Mouse (Mus musculus) frontal cortex, postnatal 36 days (tissue): Measurements from ENCODE around the gene Alk.

Experiments
- DNase-seq, 2 experiments: peaks; one replicate each; pipeline ENCODE4 v3.0.0; 2022; ENCODE audit warnings: low spot score in 2 of 2

Gene Alk

GRCm38 (mm10) chr17:72401349-72401748 is 203.1 kb downstream of the Alk start:
- no peak for DNase-seq

- DNase-seq, result no peak
Observed at GRCm38 (mm10) chr17:72399331-72400059, 204.9 kb downstream of the Alk start.

DNA sequence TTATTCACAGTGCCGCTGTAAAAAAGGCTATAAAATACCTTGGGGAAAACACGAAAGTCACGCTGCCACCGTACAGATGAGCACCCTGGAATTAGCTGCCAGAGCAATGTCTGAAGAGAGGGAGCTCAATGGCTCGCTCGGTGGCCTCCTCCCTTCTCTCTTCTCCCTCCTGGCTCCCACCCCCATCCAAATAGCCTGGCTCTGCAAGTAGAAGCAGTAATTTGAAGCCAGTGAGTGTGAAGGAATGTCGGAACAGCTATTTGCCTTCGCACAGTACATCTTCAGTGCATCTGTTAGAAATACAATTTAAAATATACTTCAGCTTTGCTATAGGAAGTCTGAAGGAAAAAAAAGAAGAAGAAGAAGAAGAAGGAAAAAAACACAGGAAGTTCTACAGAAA is 208.5 kb downstream of the Alk start:
- no peak for DNase-seq

DNA sequence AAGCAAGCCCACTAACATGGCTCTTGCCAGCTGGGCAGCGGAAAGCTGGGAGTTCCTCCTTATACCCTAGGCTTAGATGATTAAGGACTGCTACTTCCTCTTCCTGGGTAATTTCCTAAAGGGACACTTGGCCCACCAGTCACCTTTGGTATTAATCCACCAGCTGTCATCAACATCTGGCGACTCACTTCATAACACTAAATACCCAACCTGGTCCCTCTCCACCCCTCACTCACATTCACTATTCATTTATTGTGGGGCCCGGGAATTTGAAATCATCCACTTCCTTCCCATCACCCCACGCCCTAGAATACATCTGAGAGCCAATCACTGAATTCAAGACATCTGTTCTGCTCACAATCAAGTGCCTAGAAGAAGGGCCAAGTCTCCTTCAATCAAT is 235.4 kb downstream of the Alk start:
- DNase-seq, result no peak

- DNase-seq, result no peak
Observed at GRCm38 (mm10) chr17:72362811-72363496, 241.5 kb downstream of the Alk start.

- DNase-seq, result no peak
Observed at GRCm38 (mm10) chr17:72361961-72362360, 242.5 kb downstream of the Alk start.

DNA sequence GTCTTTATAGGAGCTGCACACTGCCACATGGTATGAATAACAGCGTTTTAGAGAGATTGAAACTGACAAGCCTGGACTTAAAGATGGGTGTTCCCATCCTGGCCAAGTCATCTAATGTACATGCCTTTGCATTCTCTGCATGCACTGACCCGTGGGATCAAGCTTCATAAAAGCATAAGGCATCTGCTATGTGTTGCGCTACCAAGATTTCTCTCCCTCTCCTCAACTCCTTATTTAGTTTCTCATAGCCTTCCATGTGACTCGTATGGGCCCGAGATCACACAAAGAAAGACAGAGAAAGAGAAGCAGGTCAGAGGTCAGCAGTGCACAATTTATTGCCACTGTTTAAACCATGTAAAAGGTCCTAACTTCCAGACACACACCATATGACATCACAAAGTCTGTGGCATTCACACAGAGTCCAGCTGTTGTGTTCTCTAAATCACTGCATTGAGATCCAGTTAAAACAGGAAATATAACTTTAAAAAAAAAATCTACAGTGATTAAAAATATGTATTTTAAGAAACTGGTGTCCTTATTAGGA is 247.6 kb downstream of the Alk start:
- DNase-seq, result no peak

DNA sequence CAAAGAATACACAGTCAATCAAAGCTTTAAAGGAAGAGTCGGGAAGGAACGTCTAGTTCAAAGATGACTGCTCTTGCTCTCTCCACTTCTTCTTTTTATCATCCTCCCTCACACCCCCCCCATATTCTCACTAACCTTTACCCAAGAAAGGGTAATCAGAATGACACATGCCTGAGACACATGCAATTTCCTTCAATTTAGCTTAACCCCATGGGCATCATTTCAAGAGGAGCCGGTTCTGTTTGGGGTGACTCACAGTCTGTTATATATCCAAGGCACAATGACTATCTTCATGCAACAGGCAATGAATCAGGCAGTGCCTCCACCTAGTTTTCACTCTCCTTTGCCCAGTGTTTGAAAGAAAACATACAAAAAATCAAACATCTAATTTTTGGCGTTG is 265.0 kb downstream of the Alk start:
- no peak for DNase-seq

DNA sequence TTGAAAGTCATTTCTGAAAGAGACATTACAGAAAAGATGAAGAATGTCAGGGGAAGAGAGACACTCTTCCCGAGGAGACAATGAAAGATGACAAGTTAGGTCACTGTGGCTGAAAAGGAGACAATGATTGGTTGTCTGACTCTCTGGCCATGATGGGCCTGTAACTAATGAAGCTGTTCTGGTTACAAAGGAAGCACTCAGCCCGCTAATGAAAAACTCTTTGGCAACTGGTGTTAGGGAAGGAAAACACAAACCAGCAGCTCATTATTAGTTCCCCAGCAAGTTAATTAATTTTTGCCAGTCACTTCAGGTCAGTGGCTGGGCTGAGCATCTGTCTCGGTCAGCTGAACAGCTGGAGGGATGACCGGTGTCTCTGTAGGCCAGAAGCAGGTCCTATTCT is 271.5 kb downstream of the Alk start:
- DNase-seq, result peak in 1 of 2 experiments; percentile 5

GRCm38 (mm10) chr17:72325941-72326340 is 278.5 kb downstream of the Alk start:
- no peak for DNase-seq

DNA sequence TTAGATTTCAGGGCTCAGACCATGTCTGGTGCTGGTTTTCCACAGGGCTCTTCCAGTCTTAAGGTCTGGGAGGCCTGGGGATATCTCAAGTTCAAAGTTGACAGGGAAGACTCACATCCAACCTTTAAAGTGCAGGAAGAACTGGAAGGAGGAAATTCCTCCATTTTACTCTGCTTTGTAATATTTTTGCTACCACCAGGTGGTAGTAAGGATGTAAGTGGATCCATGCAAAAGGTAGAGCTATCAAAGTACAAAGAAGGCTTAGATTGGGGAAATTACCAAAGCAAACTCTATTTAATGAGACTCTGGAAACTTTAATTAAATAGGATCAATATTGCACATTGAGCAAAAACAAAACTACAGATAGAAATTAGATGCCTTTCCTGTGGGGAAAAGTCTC is 284.9 kb downstream of the Alk start:
- DNase-seq, result no peak

GRCm38 (mm10) chr17:72299651-72300050 is 304.8 kb downstream of the Alk start:
- DNase-seq, result no peak

DNA sequence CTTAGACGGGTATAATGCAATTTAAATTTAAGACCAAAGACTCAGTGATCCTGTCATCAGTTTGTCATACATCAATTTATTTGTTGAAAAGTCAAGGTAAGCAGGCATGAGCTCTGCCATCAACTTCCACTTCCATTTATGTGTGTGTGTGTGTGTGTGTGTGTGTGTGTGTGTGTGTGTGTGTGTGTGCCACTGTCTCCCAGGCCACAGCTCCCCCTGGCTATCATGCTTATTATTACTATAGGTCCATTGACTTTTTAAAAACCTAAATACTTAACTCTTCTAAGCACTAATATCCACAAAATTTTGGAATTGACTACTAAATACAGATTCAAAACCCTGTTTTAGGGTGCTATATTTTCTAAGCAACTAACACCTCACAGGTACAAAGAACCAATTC is 308.1 kb downstream of the Alk start:
- DNase-seq, result no peak

DNA sequence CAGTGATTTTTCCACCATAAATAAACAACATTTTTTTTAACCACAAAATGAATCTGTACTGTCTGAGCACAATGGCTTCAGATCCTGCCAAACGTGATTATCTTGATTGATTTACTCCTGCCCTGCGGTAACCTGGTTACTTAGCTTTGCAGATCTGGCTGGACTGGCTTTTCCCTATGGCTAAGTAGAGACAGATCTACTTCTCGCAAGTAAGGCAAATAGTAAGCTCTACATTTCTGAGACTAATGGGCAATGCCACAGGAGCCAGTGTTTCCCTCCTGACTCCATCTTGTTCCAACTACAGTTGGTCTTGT is 311.2 kb downstream of the Alk start:
- DNase-seq, result no peak

- no peak for DNase-seq
Observed at GRCm38 (mm10) chr17:72292444-72293266, 311.8 kb downstream of the Alk start.

DNA sequence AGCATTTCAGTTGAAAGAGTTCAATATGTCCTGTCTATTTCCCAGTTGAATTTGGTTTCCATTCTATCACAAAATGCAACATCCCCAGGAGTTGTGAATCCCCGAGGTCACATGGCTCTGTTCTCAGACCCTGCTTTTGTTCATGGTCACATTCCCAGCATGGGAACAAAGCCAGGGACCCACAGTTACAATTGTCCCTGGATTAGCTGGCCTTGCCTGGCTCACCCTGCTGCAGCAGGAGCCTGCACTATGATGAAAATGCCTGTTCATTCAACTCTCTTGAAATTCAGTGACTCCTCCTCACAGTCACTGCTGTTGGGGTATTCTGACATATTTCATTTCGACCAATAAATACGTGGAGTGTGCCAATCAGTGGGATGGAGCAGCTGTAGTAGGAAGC is 318.5 kb downstream of the Alk start:
- DNase-seq, result no peak

DNA sequence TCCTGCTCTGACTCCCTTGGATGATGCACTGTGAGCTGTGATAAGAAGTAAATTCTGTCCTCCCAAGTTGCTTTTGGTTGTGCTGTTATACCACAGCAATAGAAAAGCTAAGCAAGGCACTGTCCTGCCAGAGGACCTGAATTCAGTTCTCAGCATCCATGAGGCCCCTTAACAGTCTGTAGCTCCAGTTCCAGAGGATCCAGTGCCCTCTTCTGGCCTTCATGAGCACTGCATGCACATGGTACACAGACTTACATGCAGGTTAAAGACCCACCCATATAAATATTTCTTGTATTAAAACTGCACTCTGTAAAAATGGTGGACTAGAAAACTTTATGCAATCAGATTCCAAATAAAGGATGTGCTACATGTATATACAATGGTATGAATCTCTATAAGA is 326.1 kb downstream of the Alk start:
- no peak for DNase-seq

- DNase-seq, result no peak
Observed at GRCm38 (mm10) chr17:72276778-72277177, 327.6 kb downstream of the Alk start.

- DNase-seq, result no peak
Observed at GRCm38 (mm10) chr17:72275391-72275904, 329.0 kb downstream of the Alk start.

- no peak for DNase-seq
Observed at GRCm38 (mm10) chr17:72274205-72274604, 330.2 kb downstream of the Alk start.

DNA sequence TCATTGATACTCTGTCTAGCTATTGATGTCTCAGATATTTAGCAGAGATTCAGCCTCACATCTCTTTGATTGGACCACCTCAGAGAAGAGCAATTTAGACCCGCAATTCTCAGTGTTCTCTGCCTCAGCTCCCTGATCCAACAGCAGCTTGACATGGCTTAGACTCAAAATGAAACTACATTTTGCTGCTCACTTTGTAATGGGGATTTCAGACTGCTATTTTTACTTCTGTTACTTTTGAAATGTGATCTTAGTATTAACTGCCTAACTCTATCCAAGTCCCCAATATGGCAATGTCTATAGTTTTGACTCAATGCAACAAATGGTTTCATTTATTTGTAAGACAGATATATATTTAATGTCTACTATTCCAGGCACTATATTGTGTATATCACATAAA is 332.8 kb downstream of the Alk start:
- no peak for DNase-seq

DNA sequence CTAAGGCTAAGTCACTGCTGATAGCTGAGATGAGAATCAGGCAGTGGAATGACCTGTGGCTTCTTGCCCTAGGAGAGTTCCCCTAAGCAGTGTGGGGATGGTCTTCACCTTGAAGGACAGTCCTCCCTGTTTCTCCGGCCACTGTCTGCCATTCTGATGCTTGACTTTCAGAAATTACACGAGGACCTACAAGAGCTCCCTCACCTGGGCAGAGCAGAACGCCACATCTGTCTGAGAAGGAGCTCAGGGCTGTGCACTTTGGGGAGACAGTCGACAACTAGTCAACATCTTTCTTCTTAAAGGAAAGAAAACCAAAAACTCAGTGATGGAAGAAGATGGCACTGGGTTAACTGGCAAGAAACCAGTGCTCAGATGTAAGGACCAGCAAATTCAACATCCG is 335.9 kb downstream of the Alk start:
- DNase-seq, result no peak
